Mouse (Mus musculus) frontal cortex, postnatal 36 days (tissue): ENCODE measurements at regions not wholly inside any gene's neighbourhood (a gene's known extent, or its start where the extent isn't known, plus 50 kb on each side); places are given as distances from the start of the nearest gene placed in this dataset.

Experiments
- DNase-seq, 2 experiments: peaks; one replicate each; pipeline ENCODE4 v3.0.0; 2022; ENCODE audit warnings: low spot score in 2 of 2

DNA sequence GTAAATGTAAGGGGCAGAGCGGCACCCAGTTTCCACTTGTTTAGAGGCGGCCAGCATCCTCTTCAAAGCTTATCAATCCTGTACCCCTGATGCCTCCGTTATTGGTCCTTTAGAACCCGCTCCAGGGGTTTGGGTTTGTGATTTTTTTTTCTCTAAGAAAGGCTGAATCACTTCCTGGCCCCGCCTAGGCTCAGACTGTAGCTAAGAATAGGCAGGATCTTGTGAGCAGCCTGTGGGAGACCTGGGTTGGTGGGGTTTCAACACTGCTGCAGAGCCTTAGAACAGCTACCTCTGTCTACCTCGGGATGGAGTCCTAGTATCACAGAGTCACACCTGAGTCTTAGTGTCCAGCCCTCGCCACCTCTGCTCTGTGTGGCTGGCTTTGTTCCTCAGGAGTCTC is 327.9 kb downstream of the Matn1 start:
- peak in 1 of 2 experiments; percentile 23 for DNase-seq

DNA sequence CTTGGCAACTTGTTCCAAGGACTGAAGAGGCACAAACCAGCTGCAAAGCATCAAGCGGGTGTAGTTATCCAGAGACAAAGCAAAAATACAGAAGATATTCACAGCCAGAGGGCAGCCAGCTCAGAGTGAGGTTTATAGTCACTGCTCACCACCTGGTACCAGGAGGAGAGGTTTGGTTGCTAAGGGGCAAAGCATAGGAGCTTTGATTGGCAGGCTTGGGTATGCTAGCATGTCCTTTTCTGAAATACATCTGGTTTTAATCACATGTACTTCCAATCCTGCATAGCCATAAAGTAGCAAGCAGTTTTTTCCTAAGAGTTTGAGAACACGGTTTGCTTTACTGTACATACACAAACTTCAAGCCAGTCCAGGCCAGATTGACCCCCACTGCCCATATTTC is 349.4 kb downstream of the Matn1 start:
- DNase-seq = no peak

DNA sequence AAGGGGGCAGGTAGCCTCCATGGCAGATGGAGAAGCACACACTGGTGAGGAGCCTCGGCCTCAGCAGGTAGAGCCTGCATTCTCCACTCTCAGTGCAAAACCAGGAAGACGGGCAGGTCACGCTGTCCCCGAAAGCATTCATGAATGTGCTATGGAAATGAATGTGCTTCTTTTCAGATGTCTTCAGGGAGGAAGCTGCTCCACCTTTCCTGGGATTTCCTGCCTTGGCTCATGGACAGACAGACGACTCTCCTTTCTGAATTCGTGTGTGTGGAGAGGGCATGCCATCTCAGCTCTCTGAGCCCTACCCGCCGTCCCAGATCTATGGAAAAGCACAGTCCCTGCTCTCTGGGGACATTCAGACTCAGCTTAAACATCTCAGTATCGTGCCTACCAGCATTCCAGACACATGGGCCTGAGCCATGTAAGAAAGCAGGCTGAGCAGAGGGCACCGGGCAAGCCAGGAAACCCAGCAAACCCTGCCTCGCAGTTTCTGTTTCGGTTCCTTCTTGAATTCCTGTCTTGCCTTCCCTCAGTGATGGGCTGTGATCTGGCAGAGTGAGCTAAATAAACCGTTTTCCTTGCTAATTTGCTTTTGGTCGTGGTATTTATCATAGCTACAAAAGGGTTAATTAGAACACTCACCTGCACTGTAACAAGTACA is 354.0 kb downstream of the Matn1 start:
- DNase-seq = no peak

DNA sequence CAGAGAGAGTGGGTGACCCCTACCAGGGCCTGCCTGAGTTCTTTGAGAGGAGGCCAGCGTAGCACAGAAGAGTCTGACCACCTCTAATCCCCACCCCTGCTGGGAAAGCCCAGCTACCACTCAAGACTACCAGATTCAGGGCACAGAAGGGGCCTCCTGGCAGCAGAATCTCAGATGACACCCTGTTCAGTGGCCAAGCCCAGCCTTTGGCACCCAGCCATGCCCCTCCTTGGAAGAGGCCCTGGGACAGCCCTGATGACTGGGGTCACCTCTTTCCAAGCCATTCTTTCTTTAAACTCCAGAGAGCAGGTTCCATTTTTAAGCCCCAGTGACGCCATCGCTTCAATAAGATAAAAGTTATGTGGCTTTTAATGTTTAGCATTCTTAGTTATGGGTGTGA is 359.8 kb downstream of the Matn1 start:
- no peak for DNase-seq

DNA sequence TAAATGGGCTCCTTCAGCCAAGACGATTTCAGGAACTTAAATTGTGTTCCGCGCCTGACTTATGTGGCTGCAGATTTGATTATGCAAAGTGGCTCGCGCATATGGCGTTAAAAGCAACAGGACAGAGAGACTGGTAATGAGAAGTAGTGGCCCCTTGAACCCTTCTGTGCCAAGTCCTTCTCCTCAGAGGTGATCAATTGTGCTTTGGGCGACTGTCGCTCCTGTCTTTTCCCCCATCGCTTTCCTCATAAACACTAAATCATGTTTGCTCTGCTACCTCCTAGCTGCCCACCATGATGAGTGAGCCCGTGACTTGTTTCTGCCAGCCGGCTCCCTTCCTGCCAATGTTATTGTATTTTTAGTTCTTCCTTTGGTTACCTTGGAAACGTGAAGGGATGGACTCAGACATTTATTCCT is 360.2 kb downstream of the Matn1 start:
- peak; percentile 52 to 78 for DNase-seq

DNA sequence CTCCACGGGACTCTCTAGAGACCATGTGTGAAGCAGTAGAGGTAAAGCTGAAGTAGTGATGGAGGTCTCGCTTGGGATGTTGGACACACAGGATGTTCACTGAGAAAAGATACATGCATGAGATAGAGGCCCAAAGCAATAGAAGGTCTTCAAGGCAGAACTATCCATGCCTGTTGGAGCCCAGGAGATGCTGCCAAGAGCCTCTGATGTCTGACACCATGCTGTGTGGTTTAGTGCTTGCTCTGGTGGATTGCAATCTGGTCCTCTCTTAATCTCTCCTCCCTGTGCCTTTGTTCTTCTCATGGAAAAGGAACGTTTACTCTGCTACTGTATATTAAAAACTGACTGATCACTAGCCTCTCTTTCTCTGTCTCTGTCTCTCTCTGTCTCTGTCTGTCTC is 370.0 kb downstream of the Matn1 start:
- DNase-seq = no peak

DNA sequence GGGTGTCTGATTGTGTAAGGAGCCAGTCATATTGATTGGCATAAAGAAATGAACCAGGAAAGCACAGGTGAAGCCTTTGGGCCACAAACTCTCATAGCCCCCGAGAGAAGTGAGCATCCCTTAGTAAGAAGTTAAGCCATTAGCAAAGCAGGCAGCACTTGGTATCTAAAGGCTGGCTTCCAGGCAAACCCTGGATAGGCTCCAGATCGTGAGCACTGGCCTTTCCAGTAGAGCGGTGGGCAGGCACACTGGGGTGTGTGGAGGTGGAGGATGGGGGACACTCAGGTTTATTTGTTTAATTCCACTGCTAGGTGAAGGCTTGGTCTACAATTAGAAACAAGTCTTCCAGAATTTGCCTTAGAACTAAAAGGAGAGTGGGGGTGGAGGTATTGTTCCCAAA is 371.9 kb downstream of the Matn1 start:
- DNase-seq = no peak

DNA sequence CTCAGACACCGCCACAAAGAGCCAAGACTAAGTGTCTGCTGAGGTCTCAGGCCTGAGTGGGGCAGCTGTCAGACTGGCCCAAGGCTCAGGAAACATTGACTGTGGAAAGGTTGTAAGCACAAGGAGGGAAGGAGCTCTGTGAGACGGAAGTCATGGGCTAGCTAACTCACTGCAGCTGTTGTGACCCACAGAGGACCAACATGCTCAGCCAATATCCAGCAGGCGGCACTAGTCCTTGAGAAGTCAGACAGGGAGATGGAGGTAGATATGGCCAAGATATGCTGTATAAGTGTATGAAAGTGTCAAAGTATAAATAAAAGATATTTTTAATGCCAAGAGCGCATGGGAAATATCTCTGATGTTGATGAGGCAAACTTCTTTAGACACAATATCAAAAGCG is 378.1 kb downstream of the Matn1 start:
- no peak for DNase-seq

DNA sequence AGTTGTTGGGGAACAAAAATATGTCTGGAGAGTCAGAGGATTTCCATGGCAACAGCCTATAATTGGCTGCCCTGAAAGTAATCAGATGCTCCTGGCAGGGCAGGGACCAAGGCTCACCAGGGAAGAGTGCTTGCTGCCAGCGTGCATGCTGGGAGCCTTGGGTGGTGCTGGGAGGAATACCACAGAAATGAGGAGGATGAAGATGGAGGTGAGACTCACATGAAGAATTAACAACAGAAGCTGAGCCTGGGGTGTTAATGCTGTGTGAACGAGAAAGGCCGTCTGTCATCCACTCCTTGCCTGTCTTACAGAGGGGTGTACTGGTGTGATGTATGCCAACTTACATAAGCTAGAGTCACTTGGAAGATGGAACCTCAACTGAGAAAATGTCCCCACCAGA is 380.3 kb downstream of the Matn1 start:
- peak; percentile 28 for DNase-seq

DNA sequence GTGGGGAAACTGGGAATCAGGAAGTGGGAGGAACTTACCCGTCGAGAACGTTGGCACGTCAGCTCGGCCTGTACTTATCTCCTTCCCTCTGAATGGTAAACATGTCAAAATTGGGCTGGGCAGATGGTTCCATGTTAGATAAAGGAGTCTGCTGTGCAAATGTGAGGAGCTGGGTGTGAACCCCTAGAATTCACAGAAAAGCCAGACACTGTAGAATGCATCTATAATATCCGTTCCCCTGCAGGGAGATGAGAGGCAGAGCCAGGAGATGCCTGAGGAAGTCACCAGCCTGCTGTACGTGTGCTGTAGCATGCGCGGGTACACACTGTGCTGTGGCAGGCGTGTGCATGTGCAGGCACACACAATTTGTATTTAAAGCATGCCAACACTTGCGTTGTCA is 381.0 kb downstream of the Matn1 start:
- DNase-seq = peak in 1 of 2 experiments; percentile 19

DNA sequence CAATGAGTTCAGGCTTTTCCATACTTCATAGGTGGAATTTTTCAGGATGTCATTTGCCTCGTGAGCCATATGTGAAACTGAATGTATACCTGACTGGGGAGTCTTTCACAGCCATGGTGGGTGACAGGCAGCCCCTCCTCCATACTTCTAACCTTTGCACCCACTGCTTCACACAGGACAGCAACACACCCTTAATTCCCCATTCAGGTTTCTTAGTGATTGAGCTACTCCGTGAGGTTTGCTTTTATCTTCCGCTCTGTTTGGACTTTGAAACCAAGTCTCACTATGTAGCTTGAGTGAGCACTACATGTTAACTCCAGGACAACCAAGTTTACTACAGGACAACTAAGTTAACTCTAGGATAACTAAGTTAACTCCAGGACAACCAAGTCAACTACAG is 381.4 kb downstream of the Matn1 start:
- no peak for DNase-seq

DNA sequence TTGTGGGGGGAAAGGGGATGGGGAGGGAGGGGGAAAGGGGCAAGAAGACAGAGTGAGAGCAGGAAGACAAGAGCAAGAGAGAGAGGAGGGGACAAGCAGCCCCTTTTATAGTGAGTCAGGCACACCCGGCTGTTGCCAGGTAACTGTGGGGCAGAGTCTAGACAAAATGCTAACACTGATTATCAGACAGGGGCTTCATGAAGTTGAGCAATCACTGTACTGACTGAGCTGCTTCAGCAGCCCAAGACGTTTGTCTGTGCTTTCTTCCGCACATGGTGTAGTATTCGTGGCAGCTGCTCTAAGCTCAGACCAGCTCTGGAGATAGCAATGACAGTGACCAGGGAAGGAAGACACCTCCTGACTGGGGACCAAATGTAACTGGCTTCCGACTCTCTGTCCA is 385.2 kb downstream of the Matn1 start:
- DNase-seq = no peak

DNA sequence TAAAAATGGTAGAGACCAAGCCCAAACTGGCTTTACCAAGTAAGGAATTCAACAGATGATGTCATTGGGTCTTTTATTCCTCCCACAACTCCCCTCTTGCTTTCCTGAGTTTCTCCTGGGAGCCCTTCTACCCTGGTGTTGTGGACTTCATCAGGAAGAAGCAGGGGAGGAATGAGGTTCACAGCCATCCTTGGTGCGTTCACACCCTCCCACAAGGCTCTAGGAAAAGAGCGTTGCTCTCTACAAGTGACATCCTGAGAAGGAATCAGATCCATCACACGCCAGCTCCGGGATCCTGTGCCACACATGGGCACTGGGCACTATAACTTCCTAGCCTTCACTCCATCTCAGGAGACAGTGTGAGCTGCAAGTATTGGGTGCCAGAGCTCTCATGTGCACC is 387.5 kb downstream of the Matn1 start:
- DNase-seq = no peak

DNA sequence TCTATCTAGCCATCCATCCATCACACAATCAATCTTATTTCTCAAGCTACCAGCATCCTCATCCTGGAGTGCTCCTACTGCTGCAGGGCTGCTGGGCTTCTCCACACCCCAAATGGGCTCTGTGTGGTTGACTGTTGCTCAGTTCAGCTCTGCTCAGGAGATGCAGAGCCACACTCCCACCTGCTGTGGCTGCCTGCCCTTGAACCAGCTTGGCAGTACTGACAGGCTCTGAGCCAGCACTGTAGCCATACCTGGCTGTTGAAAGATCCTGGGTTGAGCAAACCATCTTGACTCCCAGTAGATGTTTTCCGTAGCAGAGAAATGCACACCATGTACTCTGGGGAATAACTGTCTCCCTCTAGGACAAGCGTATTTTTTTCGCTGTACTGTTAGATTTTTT is 392.6 kb downstream of the Matn1 start:
- no peak for DNase-seq

DNA sequence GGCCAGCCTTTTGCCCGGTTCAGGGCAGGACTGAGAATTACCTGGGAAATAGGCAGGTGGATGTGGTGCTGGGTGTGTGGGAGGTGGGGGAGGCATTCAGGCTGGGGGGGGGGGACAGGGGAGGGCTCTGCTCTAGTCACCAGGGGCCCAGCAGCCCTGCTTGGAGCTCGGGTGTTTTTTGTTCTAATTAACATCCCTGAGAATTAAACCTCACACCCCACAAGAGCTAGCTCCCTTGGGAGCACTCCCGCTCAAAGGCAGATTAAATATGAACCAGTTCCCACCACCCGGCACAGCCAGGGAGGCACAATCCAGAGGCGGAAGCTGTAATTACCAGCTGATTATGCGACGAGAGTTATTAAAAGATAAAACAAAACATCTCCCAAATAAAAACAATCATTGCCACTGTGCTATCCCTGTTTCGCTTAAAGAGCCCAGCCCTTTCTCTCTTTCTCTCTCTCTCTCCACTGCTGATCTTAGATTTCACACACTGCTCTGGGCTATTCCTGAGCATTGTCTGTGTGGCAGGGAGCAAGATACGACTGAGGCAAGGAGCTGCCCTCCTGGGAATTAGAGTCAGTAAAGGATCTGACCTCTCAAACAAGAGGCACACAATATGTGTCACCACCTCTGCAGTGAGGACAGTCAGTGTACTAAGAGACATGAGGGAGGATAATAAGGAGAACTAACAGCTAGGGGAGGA is 397.0 kb downstream of the Matn1 start:
- no peak for DNase-seq

DNA sequence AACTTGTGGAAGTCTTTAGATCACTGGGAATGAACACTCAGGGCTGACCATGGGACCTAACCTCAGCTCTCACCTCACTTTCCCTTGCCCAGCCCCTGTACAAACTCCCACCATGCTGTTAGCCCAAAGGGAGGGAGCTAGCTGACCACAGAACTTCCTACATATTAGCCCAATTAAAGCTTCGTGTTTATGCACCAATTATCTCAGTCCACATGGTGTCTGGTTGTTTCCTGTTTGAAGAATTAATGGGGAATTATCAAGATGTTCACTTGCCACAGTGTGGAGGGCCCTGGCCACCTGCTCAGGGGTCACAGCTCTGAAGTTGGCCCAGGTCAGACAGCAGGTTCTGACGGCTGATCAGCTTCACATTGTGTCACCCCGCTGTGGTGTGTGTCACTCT is 402.5 kb downstream of the Matn1 start:
- no peak for DNase-seq

DNA sequence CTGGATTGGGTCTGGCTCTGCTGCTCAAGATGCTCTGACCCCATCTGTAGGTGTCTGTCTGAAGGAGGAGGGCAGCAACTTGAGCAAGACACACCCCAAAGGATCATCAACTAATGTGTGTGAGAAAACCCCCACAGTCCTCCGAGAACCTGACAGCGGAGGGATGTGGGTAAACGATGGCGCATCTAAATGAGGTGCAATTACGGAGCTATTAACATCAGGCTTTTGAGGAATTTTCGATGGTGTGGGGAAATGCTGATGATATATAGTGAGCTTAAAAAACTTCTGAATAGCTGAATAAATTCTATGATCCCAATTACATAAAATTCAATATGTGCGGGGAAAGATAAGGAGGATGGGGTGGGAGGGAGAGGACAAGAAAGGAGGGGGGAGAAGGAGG is 406.1 kb downstream of the Matn1 start:
- no peak for DNase-seq

DNA sequence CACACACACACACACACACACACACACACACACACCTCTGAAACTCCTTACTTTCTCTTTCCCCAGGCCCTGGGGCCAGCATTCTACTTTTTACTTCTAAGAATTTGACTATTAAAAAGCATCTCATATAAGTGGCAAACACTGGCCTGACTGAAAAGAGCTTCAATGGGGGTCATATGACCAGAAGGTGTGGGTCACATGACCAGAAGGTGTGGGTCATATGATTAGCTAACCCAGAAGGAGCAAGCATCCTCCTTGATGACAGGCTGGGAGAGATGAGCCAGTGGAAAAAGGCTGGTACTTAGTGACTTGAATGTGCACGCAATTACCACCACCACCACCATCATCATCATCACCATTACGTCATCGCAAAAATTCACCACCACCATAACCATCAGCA is 410.7 kb downstream of the Matn1 start:
- no peak for DNase-seq

DNA sequence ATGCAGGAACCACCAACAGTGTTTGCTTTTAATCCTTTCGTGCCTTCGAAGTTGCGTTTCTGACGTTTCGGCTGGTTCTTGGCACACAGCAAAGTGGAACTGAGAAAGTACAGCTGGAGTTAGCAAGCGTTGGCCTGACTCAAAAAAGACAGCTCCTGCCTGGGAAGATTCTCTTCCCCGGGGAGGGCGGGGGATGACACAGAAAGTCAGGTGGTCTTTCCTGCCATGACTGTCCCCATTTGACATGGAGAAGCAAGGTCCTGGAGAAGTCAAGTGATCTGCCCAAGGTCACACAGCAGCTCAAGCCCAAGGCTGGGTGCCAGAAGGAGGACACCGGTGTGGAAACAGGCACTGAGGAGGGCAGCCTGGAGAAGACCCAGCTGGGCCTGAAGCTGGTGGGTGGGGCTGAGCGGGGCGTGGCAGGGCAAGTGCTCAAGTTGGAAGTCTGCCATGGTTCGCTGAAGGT is 411.4 kb downstream of the Matn1 start:
- peak; percentile 57 to 71 for DNase-seq

DNA sequence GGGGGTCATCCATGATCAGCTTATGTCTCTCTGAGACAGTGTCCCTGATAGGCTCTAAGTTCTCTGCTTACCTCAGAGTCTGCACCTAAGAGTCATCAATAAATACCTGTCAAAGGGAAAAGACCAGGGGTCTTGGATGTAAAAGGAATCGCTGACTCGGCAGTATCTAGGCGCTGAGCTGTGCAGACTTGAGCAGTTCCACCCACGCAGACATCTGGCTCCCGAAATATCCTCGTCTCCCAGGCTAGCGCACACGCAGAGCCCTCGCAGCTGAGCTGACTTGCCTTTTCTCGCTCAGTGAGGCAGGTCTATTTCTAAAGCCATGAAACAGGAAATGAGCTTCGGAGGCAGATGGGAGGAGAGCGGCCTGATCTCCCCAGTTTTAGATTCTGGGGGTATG is 412.1 kb downstream of the Matn1 start:
- peak; percentile 72 to 82 for DNase-seq

DNA sequence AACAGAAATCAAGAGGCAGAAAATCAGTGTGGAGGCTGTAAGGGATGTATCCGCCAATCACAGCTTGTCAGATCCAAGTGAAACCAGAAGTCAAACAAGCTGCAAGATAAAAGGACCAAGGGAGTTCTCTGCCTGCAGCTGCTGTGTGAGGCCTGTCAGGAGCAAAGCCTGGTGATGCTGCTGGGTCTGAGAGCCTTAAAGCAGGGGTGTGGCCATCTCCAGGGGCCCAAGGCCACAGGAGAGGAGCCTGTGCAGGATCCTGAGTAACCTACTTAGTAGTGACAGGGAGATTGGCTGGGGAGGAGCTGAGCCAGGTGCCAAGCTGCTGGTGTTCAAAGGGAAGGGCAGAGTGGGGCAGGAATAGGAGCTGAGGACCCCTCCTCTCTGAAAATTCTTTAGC is 418.8 kb downstream of the Matn1 start:
- no peak for DNase-seq

DNA sequence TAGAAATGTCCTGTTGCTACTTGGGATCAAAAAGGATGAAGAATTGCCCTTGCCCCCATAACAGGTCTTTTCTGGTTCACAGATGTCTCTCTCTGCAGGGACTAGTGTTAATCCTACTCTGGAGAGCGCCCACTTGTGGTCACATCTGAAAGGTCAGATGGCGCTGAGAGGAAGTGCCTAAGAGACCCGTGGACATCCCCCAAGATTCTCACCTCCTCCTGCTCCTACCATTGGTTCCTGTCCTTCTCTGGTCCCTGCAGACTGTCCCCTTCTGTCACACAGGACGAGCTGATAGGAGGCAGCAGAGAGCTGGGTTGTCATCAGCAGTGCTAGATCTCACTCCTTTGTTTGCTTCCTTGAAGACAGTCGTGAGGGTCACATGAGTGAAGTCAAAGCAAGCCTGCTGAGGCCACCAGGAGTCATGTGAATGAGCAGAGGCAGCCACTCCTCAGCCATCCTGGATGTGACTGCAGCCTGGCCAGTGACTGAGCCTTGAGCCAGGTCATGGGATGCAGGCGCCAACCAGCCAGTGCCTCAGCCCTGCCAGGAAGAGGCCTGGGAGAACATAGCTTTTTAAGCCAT is 420.6 kb downstream of the Matn1 start:
- DNase-seq = no peak

DNA sequence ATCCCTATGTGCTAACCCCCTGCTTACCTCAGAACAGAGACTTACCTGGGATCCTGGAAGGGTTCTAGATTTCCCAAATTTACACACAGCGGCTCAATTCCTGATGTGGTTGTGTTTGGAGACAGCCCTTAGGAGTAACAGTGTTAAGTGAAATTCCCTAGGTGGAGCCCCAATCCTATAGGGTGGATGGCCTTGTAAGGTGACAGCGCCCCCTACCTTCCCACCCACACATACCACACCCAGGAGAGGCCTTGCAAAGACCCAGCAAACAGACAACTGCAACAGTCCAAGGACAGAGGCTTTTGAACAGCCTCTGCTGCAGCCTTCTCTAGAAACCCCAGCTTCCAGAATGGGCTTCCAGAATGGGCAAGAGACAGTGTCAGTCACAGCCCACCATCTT is 421.8 kb downstream of the Matn1 start:
- DNase-seq = no peak
